In the genomic region with DNA sequence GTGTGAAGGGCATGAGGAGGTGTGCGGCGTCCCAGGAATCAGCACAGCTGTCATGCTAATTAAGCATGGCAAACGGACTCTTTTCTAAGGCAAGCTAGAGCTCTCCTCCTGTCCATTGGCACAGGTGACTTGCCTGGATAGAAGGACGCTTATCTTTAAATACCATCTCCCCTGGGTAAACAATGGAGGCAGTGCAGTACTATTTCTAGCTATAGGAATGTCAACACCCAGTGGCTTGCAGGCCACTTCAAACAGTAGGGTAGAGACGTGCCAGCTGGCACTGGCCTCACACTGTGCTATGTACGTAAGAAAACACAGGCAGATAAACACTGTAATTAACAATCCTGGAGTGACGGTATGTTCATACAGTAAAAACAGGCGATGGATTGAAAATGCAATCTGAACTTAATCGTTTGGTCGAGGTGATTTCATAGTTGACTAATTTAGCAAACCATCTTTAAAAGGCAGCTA, we compare ENCODE assay signal across 9 mouse cellular contexts. TPM values are rescaled to one million over a fixed set of nuclear protein-coding genes. Genes with fewer than 3 reads are reported as not detected.
DNase-seq lines count a peak whose midpoint lies in the region; ATAC-seq lines count a peak whose summit lies in the region.
"Had no signal": no experiment of that assay in that cellular context is flagged by ENCODE, and none has a peak within 500 bp of the region (broad histone marks: within the 10 kb centered on the region; RNA-seq: fewer than 3 reads in every experiment).

No protein-coding gene starts in this region.

- H3K27ac ChIP-seq in hindbrain, embryonic 15.5 days (replicated peaks): no peak overlapping the region
- 0 out of 2 replicates have a peak overlapping the region, but pooled peaks have one; percentile 0 for H3K27ac ChIP-seq in lung, embryonic 15.5 days
- H3K27ac ChIP-seq: limb, embryonic 15.5 days had no signal

- no peaks in the 10 kb centered on the region; the same call in 1 of the 2 replicates for H3K4me1 ChIP-seq in hindbrain, embryonic 15.5 days (replicated peaks)
- peaks cover 25% of the 10 kb centered on the region for H3K4me1 ChIP-seq in lung, embryonic 15.5 days
- H3K4me1 ChIP-seq: limb, embryonic 15.5 days had no signal

- DNase-seq in cerebellum, postnatal 4 days (ENCODE audit: low spot score in 2 of 2): no peak
- DNase-seq in cerebellum, postnatal 10 days: peak; percentile 73 to 83
- no peak for DNase-seq in spleen, adult 12 weeks (ENCODE audit: low spot score)

- H3K9me3 ChIP-seq in hindbrain, embryonic 15.5 days: no peaks in the 10 kb centered on the region
- H3K9me3 ChIP-seq in lung, embryonic 15.5 days: no peaks in the 10 kb centered on the region
- H3K9me3 ChIP-seq: limb, embryonic 15.5 days had no signal

- H3K9ac ChIP-seq in hindbrain, embryonic 15.5 days: no peak overlapping the region
- no peak overlapping the region for H3K9ac ChIP-seq in lung, embryonic 15.5 days
- H3K9ac ChIP-seq: limb, embryonic 15.5 days had no signal

- ATAC-seq in cerebellum, adult (ENCODE audit: insufficient number of reproducible peaks, low FRiP score, low TSS enrichment): peak; percentile 74
- peak; percentile 75 for ATAC-seq in hindbrain, embryonic 15.5 days (ENCODE audit: low FRiP score, low read depth)
- ATAC-seq in lung, embryonic 15.5 days (ENCODE audit: borderline replicate concordance, extremely low read depth, low FRiP score, low TSS enrichment): peak; percentile 84
- ATAC-seq in CD4-positive, CD25-positive, alpha-beta regulatory T cell, adult 4 months: no peak
- ATAC-seq in megakaryocyte-erythroid progenitor cell, adult 5-6 weeks (replicated peaks; ENCODE audit: low FRiP score, low TSS enrichment, poor library complexity, severe bottlenecking): no peak

- H3K27me3 ChIP-seq in hindbrain, embryonic 15.5 days: no peaks in the 10 kb centered on the region
- no peaks in the 10 kb centered on the region for H3K27me3 ChIP-seq in lung, embryonic 15.5 days
- H3K27me3 ChIP-seq: limb, embryonic 15.5 days had no signal

- no peaks in the 10 kb centered on the region for H3K36me3 ChIP-seq in hindbrain, embryonic 15.5 days
- H3K36me3 ChIP-seq in lung, embryonic 15.5 days: no peaks in the 10 kb centered on the region
- H3K36me3 ChIP-seq: limb, embryonic 15.5 days had no signal

- no peak overlapping the region for H3K4me2 ChIP-seq in hindbrain, embryonic 15.5 days
- no peak overlapping the region for H3K4me2 ChIP-seq in lung, embryonic 15.5 days
- H3K4me2 ChIP-seq: limb, embryonic 15.5 days had no signal

- H3K4me3 ChIP-seq in hindbrain, embryonic 15.5 days: no peak overlapping the region
- H3K4me3 ChIP-seq in lung, embryonic 15.5 days: no peak overlapping the region
- H3K4me3 ChIP-seq: limb, embryonic 15.5 days had no signal

- 38% methylated on average over 10 of the region's 10 CpGs for WGBS in hindbrain, embryonic 15.5 days
- 12% methylated on average over 10 of the region's 10 CpGs for WGBS in lung, embryonic 15.5 days

RNA-seq across cellular contexts. Expression of a gene that starts 28.2 kb away (rescaled TPM):
- not detected in 2 replicates for polyA plus RNA-seq in hindbrain, embryonic 15.5 days (2015; fragmentation: Nextera tagmentation; extraction: Ambion mirVana)
- 0.20 TPM in 1 of 2 replicates, not detected in the other for polyA plus RNA-seq in lung, embryonic 15.5 days (2015; fragmentation: Nextera tagmentation; extraction: Ambion mirVana)
- not detected for polyA plus RNA-seq in CD4-positive, CD25-positive, alpha-beta regulatory T cell, adult 4 months (2017; shearing (Covaris generic))
- total RNA-seq in megakaryocyte-erythroid progenitor cell, adult 5-6 weeks (2014; fragmentation: Nextera tagmentation): not detected in 2 replicates
- total RNA-seq in megakaryocyte-erythroid progenitor cell, adult 5-6 weeks (2017): not detected in 2 replicates
- polyA plus RNA-seq: limb, embryonic 15.5 days had no signal

Comparison
In these comparisons a context has a peak if more than half of its experiments do, and no peak if none do; other contexts are left out.
1. DNase-seq: peak in cerebellum, postnatal 10 days (2 of 2); none in cerebellum, postnatal 4 days (0 of 2) and spleen, adult 12 weeks (single experiment).
2. ATAC-seq: peak in cerebellum, adult (single experiment), hindbrain, embryonic 15.5 days (single experiment) and lung, embryonic 15.5 days (single experiment); none in CD4-positive, CD25-positive, alpha-beta regulatory T cell, adult 4 months (single experiment) and megakaryocyte-erythroid progenitor cell, adult 5-6 weeks (single experiment).